ENCODE assay signal across 18 mouse cellular contexts in the genomic region with DNA sequence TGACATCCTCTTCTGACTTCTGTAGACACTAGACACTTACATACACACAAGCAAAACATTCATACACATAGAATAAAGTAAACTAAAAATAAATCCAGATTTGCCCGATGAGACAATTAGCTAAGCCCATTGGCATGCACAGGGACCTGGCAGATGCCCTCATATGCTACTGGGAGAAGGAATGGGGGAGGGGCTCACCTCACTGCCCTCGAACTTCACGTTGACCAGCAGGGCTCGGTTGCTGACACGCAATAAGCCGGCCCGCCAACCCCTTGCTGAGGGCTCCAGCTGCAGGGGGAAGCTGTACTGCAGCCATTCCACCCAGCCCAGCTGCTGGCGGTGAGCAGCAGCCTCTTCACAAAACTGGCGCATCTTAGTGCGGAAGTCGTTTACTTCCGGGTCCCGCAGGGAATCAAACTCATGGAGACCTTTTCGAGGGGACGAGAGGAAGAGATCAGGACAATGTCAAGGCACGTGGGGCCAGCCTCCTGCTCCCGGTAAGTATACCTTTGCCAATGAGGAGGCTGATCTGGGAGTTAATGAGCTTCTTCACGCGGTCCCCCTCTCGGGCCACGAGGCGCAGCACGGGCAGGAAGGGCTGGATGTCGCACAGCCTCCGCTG. TPM values are rescaled to one million over a fixed set of nuclear protein-coding genes. Genes with fewer than 3 reads are reported as not detected.
DNase-seq lines count a peak whose midpoint lies in the region; ATAC-seq and TF ChIP-seq lines count a peak whose summit lies in the region.
"Had no signal": no experiment of that assay in that cellular context is flagged by ENCODE, and none has a peak within 500 bp of the region (broad histone marks: within the 10 kb centered on the region; RNA-seq: fewer than 3 reads in every experiment).

No protein-coding gene starts in this region.

- no peak overlapping the region for H3K4me3 ChIP-seq in hindbrain, embryonic 10.5 days
- no peak overlapping the region for H3K4me3 ChIP-seq in hindbrain, postnatal 0 days (ENCODE audit: low read length)
- no peak overlapping the region for H3K4me3 ChIP-seq in spleen, adult 2 months (ENCODE audit: extremely low read depth, insufficient read depth, insufficient read length)
- H3K4me3 ChIP-seq: forebrain, embryonic 15.5 days; hindbrain, embryonic 12.5 days; intestine, embryonic 15.5 days; limb, embryonic 12.5 days; midbrain, embryonic 10.5 days had no signal

- H3K9me3 ChIP-seq in hindbrain, embryonic 10.5 days: no peaks in the 10 kb centered on the region
- no peaks in the 10 kb centered on the region for H3K9me3 ChIP-seq in hindbrain, postnatal 0 days (ENCODE audit: low read length)
- H3K9me3 ChIP-seq: forebrain, embryonic 15.5 days; hindbrain, embryonic 12.5 days; intestine, embryonic 15.5 days; limb, embryonic 12.5 days; midbrain, embryonic 10.5 days had no signal

- H3K27me3 ChIP-seq in hindbrain, embryonic 10.5 days (ENCODE audit: insufficient read depth, poor library complexity, severe bottlenecking): no peaks in the 10 kb centered on the region
- H3K27me3 ChIP-seq in hindbrain, postnatal 0 days (ENCODE audit: insufficient read depth, low read length): no peaks in the 10 kb centered on the region
- no peaks in the 10 kb centered on the region for H3K27me3 ChIP-seq in spleen, adult 2 months (ENCODE audit: control insufficient read depth, insufficient read depth, low read length)
- H3K27me3 ChIP-seq: forebrain, embryonic 15.5 days; hindbrain, embryonic 12.5 days; intestine, embryonic 15.5 days; limb, embryonic 12.5 days had no signal

- peaks cover 50% of the 10 kb centered on the region for H3K36me3 ChIP-seq in hindbrain, embryonic 10.5 days
- peaks cover 16% of the 10 kb centered on the region; the same call in 1 of the 2 replicates for H3K36me3 ChIP-seq in hindbrain, postnatal 0 days (ENCODE audit: insufficient read depth, low read length)
- peaks cover 60% of the 10 kb centered on the region for H3K36me3 ChIP-seq in spleen, adult 2 months (ENCODE audit: control insufficient read depth, insufficient read depth, low read length)
- H3K36me3 ChIP-seq: intestine, embryonic 15.5 days had no signal

- peaks cover 17% of the 10 kb centered on the region; the same call in 1 of the 2 replicates for H3K4me1 ChIP-seq in hindbrain, embryonic 10.5 days (replicated peaks)
- no peaks in the 10 kb centered on the region for H3K4me1 ChIP-seq in hindbrain, postnatal 0 days (ENCODE audit: insufficient read depth, low read length)
- H3K4me1 ChIP-seq in spleen, adult 2 months (ENCODE audit: control insufficient read depth, insufficient read depth, insufficient read length): peaks cover 41% of the 10 kb centered on the region
- H3K4me1 ChIP-seq: forebrain, embryonic 15.5 days; intestine, embryonic 15.5 days had no signal

- peak overlapping the region; percentile 50; the same call in 1 of the 2 replicates for H3K27ac ChIP-seq in hindbrain, embryonic 10.5 days
- no peak overlapping the region for H3K27ac ChIP-seq in hindbrain, postnatal 0 days
- H3K27ac ChIP-seq in spleen, adult 2 months (ENCODE audit: insufficient read depth, low read length): peak overlapping the region; percentile 72
- H3K27ac ChIP-seq: forebrain, embryonic 15.5 days; hindbrain, embryonic 12.5 days; intestine, embryonic 15.5 days; limb, embryonic 12.5 days; midbrain, embryonic 10.5 days had no signal

- ATAC-seq in hindbrain, postnatal 0 days: no peak
- no peak for ATAC-seq in monocyte, adult 5-6 weeks (replicated peaks; ENCODE audit: insufficient number of reproducible peaks, low FRiP score, low TSS enrichment, poor library complexity, severe bottlenecking)
- ATAC-seq: forebrain, embryonic 15.5 days; intestine, embryonic 15.5 days had no signal

- 70% methylated on average over 25 of the region's 25 CpGs for WGBS in hindbrain, embryonic 10.5 days
- 79% methylated on average over 25 of the region's 25 CpGs for WGBS in hindbrain, postnatal 0 days
- 91% methylated on average over 25 of the region's 25 CpGs for WGBS in spleen, adult 2 months

- DNase-seq in cerebellum, postnatal 10 days: peak; percentile 34 to 35
- DNase-seq in cerebellum, postnatal 14 days: no peak
- no peak for DNase-seq in hindbrain, embryonic 10.5 days (ENCODE audit: low spot score)
- no peak for DNase-seq in hindbrain, postnatal 0 days (ENCODE audit: low spot score)
- no peak for DNase-seq in spleen, adult 2 months (ENCODE audit: low read depth in 1 of 2, low spot score in 2 of 2)
- DNase-seq in spleen, adult 18-20 months: no peak
- DNase-seq in heart, postnatal 4 days: peak; percentile 49
- DNase-seq: adrenal gland, adult 2 months; gastrocnemius, postnatal 36 days; kidney, postnatal 4 days; lung, adult 2 months; right cerebral cortex, postnatal 14 days had no signal

- TF ChIP-seq CTCF in hindbrain, postnatal 0 days (IDR thresholded peaks at IDR 0.05; ENCODE audit: low read depth): no peak
- TF ChIP-seq CTCF in spleen, adult 2 months (IDR thresholded peaks at IDR 0.05; ENCODE audit: extremely low read depth, insufficient read depth, insufficient read length, insufficient replicate concordance): no peak

- H3K9ac ChIP-seq in hindbrain, postnatal 0 days (replicated peaks; ENCODE audit: low read length): no peak overlapping the region
- H3K9ac ChIP-seq: forebrain, embryonic 15.5 days; hindbrain, embryonic 12.5 days; intestine, embryonic 15.5 days; limb, embryonic 12.5 days had no signal

- no peak overlapping the region for H3K4me2 ChIP-seq in hindbrain, postnatal 0 days (ENCODE audit: low read depth, low read length)
- H3K4me2 ChIP-seq: forebrain, embryonic 15.5 days; hindbrain, embryonic 12.5 days; intestine, embryonic 15.5 days; limb, embryonic 12.5 days had no signal

- no peak for TF ChIP-seq POLR2A in spleen, adult 2 months (IDR thresholded peaks at IDR 0.05; ENCODE audit: low read depth, low read length)

RNA-seq across cellular contexts. Expression of gene Pik3cd, which starts 42.8 kb away (rescaled TPM):
- 10.4 and 17.2 TPM in 2 replicates for polyA plus RNA-seq in hindbrain, embryonic 10.5 days (2016; fragmentation: Nextera tagmentation; extraction: Ambion mirVana)
- total RNA-seq in hindbrain, postnatal 0 days (2014; rRNA removed): 17.4 and 20.8 TPM in 2 replicates
- polyA plus RNA-seq in hindbrain, postnatal 0 days (2015; fragmentation: Nextera tagmentation; extraction: Ambion mirVana): 9.2 and 10.1 TPM in 2 replicates
- polyA plus RNA-seq in spleen, adult 2 months (2012; rRNA removed): 104 and 124 TPM in 2 replicates
- total RNA-seq in heart, postnatal 4 days (2021): 1 to 10 TPM; 3.1 to 4.5 TPM
- 112 to 213 TPM (median 125 TPM) in 3 replicates for total RNA-seq in monocyte, adult 5-6 weeks (2017)

Comparison
In these comparisons a context has a peak if more than half of its experiments do, and no peak if none do; other contexts are left out.
1. DNase-seq: peak in cerebellum, postnatal 10 days (2 of 2) and heart, postnatal 4 days (single experiment); none in cerebellum, postnatal 14 days (0 of 2), hindbrain, embryonic 10.5 days (single experiment), hindbrain, postnatal 0 days (single experiment), spleen, adult 2 months (0 of 2) and spleen, adult 18-20 months (0 of 2).